Mouse (Mus musculus): Measurements from ENCODE around the gene Bicra. TPM values are rescaled to one million over a fixed set of nuclear protein-coding genes. Genes with fewer than 3 reads are reported as not detected.

Bicra gene
- polyA plus RNA-seq, 1 experiment = 10.2 TPM

DNA sequence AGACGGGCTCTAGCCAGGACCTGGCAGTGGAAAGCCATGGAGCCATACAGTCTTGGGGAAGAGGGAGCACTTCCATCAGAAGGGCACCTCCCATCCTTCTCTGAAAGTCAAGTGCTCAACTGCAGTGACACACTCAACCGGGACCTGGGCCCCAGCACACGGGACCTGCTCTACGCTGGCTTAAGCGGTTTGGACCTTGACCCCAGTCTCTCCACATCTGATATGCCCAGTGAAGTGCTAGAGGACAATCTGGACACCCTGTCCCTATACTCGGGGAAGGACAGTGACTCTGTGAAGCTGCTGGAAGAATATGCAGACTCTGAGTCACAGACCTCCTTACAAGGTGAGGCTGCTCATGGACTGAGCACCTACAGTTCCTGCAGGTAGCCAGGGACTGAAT is 24.2 kb upstream of the Bicra start:
- Histone ChIP-seq H3K4me1 (ENCODE audit: control insufficient read depth, insufficient read depth, low read length) (no peaks in the 10 kb centered on the region), H3K27me3 (ENCODE audit: control insufficient read depth, insufficient read depth, low read length, poor library complexity, severe bottlenecking) (no peaks in the 10 kb centered on the region), H3K9ac (ENCODE audit: low read depth, poor library complexity, severe bottlenecking) (no peak overlapping the region), H3K36me3 (ENCODE audit: control insufficient read depth, insufficient read depth, low read length, poor library complexity, severe bottlenecking) (no peaks in the 10 kb centered on the region), H3K9me3 (replicated peaks; ENCODE audit: control insufficient read depth, insufficient read depth, low read length, poor library complexity, severe bottlenecking) (no peaks in the 10 kb centered on the region), H3K27ac (ENCODE audit: insufficient read depth, low read length) (no peak overlapping the region), H3K4me3 (ENCODE audit: low read depth, low read length) (no peak overlapping the region)
- TF ChIP-seq CTCF (IDR thresholded peaks at IDR 0.05; ENCODE audit: low read depth, low read length) (no peak), POLR2A (IDR thresholded peaks at IDR 0.05; ENCODE audit: insufficient read depth, low read length) (no peak), EP300 (IDR thresholded peaks at IDR 0.05; ENCODE audit: insufficient read depth, low read depth, low read length) (no peak)

GRCm38 (mm10) chr7:16070846-16071245 is 23.1 kb upstream of the Bicra start:
- no peak for TF ChIP-seq CTCF (IDR thresholded peaks at IDR 0.05; ENCODE audit: low read depth, low read length)
- no peak for TF ChIP-seq EP300 (IDR thresholded peaks at IDR 0.05; ENCODE audit: insufficient read depth, low read depth, low read length)
- no peak for TF ChIP-seq POLR2A (IDR thresholded peaks at IDR 0.05; ENCODE audit: insufficient read depth, low read length)
- Histone ChIP-seq H3K27me3 (ENCODE audit: control insufficient read depth, insufficient read depth, low read length, poor library complexity, severe bottlenecking) (no peaks in the 10 kb centered on the region), H3K36me3 (ENCODE audit: control insufficient read depth, insufficient read depth, low read length, poor library complexity, severe bottlenecking) (no peaks in the 10 kb centered on the region), H3K9me3 (replicated peaks; ENCODE audit: control insufficient read depth, insufficient read depth, low read length, poor library complexity, severe bottlenecking) (no peaks in the 10 kb centered on the region), H3K4me3 (ENCODE audit: low read depth, low read length) (no peak overlapping the region), H3K27ac (ENCODE audit: insufficient read depth, low read length) (no peak overlapping the region), H3K9ac (ENCODE audit: low read depth, poor library complexity, severe bottlenecking) (no peak overlapping the region), H3K4me1 (ENCODE audit: control insufficient read depth, insufficient read depth, low read length) (no peaks in the 10 kb centered on the region)

DNA sequence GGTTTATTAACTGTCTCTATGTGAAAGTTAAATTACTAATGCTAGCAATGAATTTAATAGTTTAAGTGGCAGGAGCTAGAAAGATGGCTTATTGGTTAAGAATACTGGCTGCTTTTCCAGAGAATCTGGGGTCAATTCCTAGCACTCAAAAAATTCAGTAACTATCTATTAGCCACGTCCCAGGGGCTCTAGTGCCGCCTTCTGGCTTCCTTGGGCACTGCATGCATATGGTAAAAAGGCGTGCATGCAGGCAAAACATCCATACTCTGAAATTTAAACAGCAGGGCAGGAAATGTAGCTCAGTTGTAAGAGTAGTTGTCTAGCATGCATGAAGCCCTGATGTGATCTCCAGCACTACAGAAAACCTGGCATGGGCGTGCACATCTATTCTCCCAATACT is 15.8 kb upstream of the Bicra start:
- Histone ChIP-seq H3K36me3 (ENCODE audit: control insufficient read depth, insufficient read depth, low read length, poor library complexity, severe bottlenecking) (no peaks in the 10 kb centered on the region), H3K4me1 (ENCODE audit: control insufficient read depth, insufficient read depth, low read length) (no peaks in the 10 kb centered on the region), H3K4me3 (ENCODE audit: low read depth, low read length) (no peak overlapping the region), H3K27ac (ENCODE audit: insufficient read depth, low read length) (no peak overlapping the region), H3K9me3 (replicated peaks; ENCODE audit: control insufficient read depth, insufficient read depth, low read length, poor library complexity, severe bottlenecking) (peaks cover 5% of the 10 kb centered on the region), H3K27me3 (ENCODE audit: control insufficient read depth, insufficient read depth, low read length, poor library complexity, severe bottlenecking) (peaks cover 4% of the 10 kb centered on the region), H3K9ac (ENCODE audit: low read depth, poor library complexity, severe bottlenecking) (no peak overlapping the region)
- TF ChIP-seq POLR2A (IDR thresholded peaks at IDR 0.05; ENCODE audit: insufficient read depth, low read length) = no peak
- peak; percentile 75 for TF ChIP-seq CTCF (IDR thresholded peaks at IDR 0.05; ENCODE audit: low read depth, low read length)

DNA sequence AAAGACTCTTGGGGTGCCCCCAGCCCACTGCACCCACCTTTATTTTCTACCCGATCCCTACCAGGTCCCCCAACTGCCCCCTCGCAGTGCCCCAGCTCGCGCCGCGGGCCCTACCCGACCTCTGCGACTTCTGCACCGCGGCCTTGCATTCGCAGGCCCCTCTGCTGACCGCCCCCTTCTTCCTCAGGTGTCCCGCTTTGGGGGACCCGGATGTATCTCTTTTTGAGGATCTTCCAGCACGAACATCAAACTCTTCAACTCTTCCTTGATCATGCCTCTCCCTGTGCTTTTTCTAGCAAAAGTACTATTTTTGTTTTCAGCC is 14.3 kb upstream of the Bicra start:
- no peak overlapping the region for H3K9ac ChIP-seq (ENCODE audit: low read depth, poor library complexity, severe bottlenecking)
- H3K9me3 ChIP-seq (replicated peaks; ENCODE audit: control insufficient read depth, insufficient read depth, low read length, poor library complexity, severe bottlenecking) = peaks cover 5% of the 10 kb centered on the region
- no peak overlapping the region for H3K27ac ChIP-seq (ENCODE audit: insufficient read depth, low read length)
- H3K27me3 ChIP-seq (ENCODE audit: control insufficient read depth, insufficient read depth, low read length, poor library complexity, severe bottlenecking) = peaks cover 4% of the 10 kb centered on the region
- H3K4me3 ChIP-seq (ENCODE audit: low read depth, low read length) = no peak overlapping the region
- TF ChIP-seq POLR2A (IDR thresholded peaks at IDR 0.05; ENCODE audit: insufficient read depth, low read length) = no peak
- TF ChIP-seq CTCF (IDR thresholded peaks at IDR 0.05; ENCODE audit: low read depth, low read length) = no peak
- no peak for TF ChIP-seq EP300 (IDR thresholded peaks at IDR 0.05; ENCODE audit: insufficient read depth, low read depth, low read length)
- H3K36me3 ChIP-seq (ENCODE audit: control insufficient read depth, insufficient read depth, low read length, poor library complexity, severe bottlenecking) = no peaks in the 10 kb centered on the region
- no peaks in the 10 kb centered on the region for H3K4me1 ChIP-seq (ENCODE audit: control insufficient read depth, insufficient read depth, low read length)

DNA sequence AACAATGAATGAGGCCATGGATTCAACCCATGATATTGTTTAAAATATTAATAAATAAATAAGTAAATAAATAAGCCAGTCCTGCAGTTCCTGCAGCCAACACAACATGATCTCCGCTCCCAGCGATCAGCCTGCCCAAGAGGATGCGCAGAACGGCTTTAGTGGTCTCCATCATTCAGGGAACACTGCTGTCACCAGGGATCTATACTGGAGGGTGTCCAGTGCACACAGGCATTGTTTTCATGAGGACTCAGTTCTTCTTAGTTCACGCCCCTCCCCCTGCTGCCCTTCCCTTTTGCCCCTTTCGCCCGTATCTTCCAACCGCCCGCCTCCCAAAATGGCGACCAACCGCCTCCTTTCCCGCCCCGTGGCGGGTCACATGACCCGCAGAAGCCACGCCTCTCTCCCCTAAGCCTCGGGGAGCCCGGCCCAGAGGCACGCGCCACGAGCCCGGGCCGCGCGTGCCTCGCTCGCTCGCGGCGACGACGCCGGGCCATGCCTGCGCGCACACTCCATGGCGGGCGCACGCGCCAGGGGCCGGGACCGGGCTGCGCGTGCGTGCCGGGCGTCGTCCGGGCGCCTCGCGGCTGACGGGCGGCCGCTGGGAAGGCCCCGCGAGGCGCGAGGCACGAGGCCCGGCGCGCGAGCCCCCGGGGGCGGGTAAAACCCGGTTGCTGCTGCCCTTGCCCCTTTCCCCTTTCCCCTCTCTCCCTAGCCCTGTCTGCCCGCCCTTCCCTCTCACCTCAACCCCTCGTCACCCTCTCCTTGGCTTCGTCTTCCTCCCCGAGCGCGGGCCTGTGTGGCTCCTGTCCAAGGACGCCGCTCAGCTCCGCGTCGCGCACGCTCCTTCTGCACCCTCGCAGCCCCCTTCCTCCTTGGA is 13.7 kb upstream of the Bicra start, which contains the start of gene Zfp541:
Gene Zfp541 (plus strand): TSS at position 596 of the 880 bp plus-strand sequence.
- no peaks in the 10 kb centered on the region for H3K36me3 ChIP-seq (ENCODE audit: control insufficient read depth, insufficient read depth, low read length, poor library complexity, severe bottlenecking)
- TF ChIP-seq POLR2A (IDR thresholded peaks at IDR 0.05; ENCODE audit: insufficient read depth, low read length) (no peak), EP300 (IDR thresholded peaks at IDR 0.05; ENCODE audit: insufficient read depth, low read depth, low read length) (no peak), CTCF (IDR thresholded peaks at IDR 0.05; ENCODE audit: low read depth, low read length) (no peak)
- peaks cover 4% of the 10 kb centered on the region for H3K27me3 ChIP-seq (ENCODE audit: control insufficient read depth, insufficient read depth, low read length, poor library complexity, severe bottlenecking)
- no peak within 1 kb of the TSS for H3K9ac ChIP-seq (ENCODE audit: low read depth, poor library complexity, severe bottlenecking)
- no peak within 1 kb of the TSS for H3K27ac ChIP-seq (ENCODE audit: insufficient read depth, low read length)
- H3K4me1 ChIP-seq (ENCODE audit: control insufficient read depth, insufficient read depth, low read length) = no peaks in the 10 kb centered on the region
- H3K4me3 ChIP-seq (ENCODE audit: low read depth, low read length) = no peak within 1 kb of the TSS
- peaks cover 5% of the 10 kb centered on the region for H3K9me3 ChIP-seq (replicated peaks; ENCODE audit: control insufficient read depth, insufficient read depth, low read length, poor library complexity, severe bottlenecking)

- TF ChIP-seq EP300 (IDR thresholded peaks at IDR 0.05; ENCODE audit: insufficient read depth, low read depth, low read length) (no peak), POLR2A (IDR thresholded peaks at IDR 0.05; ENCODE audit: insufficient read depth, low read length) (no peak), CTCF (IDR thresholded peaks at IDR 0.05; ENCODE audit: low read depth, low read length) (no peak)
- no peaks in the 10 kb centered on the region for H3K36me3 ChIP-seq (ENCODE audit: control insufficient read depth, insufficient read depth, low read length, poor library complexity, severe bottlenecking)
- peaks cover 4% of the 10 kb centered on the region for H3K27me3 ChIP-seq (ENCODE audit: control insufficient read depth, insufficient read depth, low read length, poor library complexity, severe bottlenecking)
- H3K9ac ChIP-seq (ENCODE audit: low read depth, poor library complexity, severe bottlenecking) = no peak overlapping the region
- no peak overlapping the region for H3K4me3 ChIP-seq (ENCODE audit: low read depth, low read length)
- no peak overlapping the region; the same call in 1 of the 2 replicates for H3K27ac ChIP-seq (ENCODE audit: insufficient read depth, low read length)
- no peaks in the 10 kb centered on the region for H3K4me1 ChIP-seq (ENCODE audit: control insufficient read depth, insufficient read depth, low read length)
- H3K9me3 ChIP-seq (replicated peaks; ENCODE audit: control insufficient read depth, insufficient read depth, low read length, poor library complexity, severe bottlenecking) = peaks cover 5% of the 10 kb centered on the region
Observed at GRCm38 (mm10) chr7:16057136-16057534, 9.4 kb upstream of the Bicra start.
